Mouse (Mus musculus): Measurements from ENCODE around the gene Olfml3.

The Olfml3 gene

DNA sequence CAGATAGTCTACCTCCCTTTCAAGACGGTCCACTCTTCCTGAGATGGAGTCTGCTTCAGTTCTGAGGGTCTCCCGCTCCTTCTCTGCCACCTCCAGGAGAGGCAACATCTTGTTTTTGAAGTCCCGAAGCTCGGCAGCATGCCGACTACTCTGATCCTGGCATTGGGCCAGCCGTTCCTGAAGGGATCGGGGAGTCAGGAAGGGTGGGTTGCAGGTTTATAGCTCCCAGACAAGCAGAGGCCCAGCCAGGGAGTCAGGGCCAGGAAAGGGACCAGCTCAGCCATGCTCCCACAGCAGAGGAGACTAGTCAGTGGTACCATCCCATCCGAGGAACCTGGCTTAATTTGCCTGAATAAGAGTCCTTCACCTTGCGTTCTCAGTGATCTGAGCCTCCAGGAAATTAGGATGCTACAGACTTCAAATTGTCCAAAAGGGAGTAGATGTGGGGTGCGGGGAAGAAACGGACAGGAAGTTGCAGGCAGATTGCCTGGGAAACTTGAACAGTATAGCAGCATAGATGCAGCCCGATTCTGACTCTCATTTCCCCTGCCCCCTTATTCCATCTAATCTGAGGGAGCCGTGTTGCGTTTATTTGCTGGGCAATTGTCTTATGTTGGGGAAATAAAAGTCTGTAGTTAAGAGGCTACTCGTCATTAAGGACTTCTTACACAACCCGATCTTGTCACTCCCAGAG is 593 bp downstream of the Olfml3 start:
- DNase-seq: peak; percentile 29

DNA sequence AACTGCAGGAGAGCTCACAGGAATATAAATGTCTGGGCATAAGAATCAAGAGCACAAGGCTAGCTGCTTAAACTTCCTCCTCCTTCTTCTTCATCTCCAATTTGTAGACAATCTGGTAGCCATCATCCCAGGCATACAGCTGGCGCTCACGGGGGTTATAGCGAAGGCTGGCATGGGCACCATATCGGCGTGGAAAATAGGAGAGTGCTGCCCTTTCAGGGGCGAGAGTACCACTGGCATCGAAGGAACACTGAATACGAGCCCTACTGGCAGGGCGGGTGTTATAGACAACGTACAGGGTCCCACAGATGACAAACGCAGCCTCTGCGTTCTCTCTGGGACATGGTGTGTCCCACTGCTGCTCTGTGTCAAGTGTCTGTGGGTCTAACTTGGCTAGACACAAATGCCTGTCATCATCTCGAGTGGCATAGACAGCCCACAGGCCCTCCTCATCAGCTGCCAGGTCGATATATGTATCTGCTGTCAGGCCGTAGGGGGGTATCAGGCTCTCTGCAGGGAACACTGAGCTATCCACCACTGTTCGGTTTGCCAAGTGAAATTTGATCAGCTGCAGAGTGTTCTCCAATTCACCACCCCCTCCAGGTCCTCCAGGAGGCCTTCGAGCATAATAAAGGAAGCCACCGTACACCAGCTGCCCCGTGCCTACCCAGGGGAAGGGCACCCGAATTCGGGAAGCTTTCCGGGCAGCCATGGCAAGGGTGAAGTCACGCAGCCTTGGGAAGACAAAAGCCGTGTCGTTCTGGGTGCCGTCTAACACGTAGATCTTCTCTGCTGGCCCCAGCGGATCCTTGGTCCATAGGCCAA is 1.8 kb downstream of the Olfml3 start:
- DNase-seq: no peak

DNA sequence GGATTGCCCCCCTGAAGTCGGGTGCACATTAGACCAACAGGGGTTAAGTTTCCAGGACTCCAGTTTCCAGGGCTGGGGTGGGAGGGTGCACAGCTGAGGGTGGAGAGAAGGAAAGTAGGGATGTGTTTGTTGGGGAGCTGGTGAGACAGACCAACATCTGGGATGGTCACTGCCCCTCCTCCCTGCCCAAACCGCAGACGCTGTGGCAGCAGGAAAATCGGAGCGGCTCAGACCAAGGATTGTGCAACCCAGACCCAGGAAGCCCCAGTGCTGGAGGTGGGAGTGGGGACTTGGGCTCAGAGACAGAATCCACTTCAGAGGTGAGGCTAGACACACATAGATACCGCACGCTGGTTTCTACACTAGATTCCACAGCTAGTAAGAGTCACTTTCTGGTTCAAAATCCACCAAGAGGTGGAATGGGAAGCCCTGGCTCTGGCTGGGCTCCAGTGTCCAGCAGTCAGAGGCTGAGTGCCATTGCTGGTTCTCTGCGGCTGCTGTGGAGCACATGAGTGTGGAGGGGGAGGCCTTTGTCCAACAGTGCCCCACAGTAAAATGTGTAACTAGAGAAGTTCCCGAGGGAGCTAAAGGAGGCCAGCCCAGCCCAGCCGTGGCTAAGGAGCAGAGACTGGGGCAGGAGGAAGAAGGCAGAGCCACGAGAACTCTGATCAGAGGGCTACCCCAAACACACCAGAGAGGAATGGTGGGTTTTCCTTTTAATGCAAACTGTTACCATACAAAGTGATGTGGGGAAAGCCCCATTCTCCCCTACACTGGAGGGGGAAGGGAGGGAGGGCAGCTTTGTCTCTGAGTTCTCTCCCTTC is 2.9 kb downstream of the Olfml3 start:
- no peak for DNase-seq

DNA sequence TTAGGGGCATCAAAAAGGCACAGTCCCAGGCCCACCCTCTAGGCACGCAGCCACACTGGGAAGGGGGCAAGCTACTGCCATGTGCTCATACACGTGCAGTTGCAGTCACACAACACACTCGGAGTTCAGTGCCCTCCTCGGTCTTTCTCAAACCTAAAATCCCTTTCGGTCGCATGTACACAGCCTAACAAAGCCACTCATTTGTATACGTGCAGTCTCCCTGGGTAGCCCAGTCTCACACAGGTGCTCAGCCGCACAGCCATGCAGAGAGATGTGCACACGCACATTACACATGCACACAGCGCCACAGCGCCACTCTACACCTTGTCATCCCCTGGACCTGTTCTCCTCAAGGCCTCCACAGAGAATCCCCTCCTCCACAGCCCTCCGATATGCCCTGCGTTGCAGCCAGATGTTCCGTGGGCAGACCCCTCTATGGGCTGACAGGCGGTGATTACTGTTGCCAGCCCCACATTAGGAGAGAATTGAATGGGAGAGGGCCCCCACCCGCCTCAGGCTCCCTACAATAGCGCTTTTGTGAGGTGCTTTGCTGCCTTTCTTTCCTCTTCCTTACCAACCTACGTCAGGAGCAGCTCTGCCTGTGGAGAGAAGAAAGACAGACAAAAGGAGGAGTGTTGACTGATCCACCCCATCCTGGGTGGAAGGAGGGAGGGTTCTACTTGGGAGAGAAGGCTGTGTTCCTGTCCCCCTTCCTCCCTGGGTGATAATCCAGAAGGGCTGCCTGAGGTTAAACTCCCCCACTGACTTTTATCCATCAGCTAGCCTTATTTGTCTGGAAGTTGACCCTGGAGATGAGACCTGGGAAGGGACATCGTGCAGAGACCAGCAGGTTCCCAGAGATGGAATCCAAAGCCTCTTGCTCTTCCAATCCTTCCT is 3.8 kb downstream of the Olfml3 start:
- no peak for DNase-seq

DNA sequence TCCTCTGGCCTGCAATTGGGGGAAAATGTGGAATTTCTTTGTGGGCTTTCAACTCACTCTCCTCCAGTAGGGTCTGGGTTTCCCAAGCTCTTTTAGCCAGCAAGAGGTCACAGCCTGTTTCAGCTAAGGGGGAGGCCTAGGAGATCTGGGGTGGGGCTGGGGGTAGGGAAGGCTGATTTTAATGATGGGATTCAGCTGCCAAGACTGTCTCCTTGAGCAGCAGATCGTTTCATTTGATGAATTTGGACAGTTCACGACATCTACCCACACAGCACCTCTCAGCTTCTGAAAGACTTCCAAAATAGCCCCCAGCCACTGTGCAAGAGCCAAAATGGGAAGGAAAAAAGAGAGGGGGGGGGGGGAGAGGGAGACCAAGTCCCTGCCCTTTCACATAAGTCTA is 4.6 kb downstream of the Olfml3 start:
- no peak for DNase-seq

DNA sequence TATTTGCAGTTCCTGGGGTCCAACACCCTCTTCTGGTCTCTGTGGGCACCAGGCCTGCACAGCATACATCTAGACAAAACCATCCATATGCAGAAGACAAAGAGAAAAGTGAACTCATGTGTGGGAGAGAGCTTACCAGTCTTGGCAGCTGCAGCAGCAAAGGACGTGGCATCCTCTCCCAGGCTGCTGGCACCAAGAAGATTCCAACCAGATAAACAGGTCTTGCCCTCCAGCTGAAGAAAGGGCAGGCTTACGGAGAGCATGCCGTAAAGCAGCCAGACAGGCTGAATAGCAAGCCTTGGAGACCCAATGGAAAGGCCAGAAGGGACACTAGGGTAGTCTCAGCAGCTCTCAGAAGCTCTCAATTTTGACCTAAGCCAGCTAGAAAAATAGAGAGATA is 5.7 kb downstream of the Olfml3 start:
- no peak for DNase-seq

DNA sequence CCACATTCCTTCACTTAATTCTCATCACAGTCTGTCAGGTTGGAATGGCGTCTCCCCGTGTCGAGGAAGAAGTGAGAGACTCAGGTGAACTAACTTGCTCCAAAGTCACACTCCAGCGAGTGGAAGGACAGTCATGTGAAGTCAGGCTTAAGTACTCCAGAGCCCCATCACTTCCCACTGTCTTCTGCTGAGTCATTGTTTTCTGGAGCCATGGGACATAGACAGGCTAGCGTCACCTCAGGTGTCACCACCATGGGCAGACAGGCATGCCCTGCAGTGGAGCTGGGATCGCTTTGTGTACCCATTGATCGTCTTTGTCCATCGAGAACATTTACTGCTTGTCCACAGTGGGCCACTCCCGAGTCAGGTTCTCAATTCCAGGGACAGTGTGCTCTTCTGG is 8.0 kb downstream of the Olfml3 start:
- DNase-seq: no peak

DNA sequence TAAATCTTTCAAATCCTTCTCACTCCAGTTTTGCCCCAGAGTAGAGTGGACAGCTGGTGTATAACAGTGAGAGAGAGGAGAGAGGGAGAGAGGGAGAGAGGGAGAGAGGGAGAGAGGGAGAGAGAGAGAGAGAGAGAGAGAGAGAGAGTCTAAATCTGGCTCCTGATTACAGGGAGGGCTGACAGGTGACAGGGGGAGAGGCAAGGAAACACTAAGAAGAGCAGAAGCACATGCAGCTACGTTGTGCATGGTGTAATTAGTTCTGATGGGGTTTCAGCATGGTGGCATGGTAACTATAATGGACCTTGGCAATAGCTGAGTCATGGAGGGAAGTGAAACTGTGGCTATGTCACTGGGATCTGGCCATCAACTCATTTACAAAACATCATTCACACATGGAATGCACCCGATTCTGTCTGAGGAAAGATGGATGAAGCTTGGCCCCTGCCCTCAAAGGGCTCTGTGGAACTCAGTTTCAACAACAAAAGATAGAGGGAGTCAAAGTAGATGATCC is 9.9 kb downstream of the Olfml3 start:
- no peak for DNase-seq

DNA sequence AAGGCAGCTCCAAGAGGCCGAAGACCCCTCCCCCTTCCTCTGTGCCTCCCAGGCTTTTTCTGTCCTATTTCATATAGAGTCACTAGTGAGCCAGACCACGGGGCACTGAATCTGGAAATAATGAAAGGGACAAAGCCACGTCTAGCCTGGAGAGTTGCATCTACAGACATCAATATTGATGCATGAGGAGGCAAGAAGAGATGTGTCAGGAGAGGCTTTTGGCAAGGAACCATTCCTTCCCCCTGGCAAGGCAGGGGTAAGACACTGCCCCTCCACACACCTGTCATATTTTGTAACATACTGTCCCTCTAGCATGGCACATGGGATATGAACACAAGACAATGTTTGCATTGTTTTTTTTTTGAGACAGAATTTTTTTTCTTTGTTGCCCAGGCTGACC is 11.2 kb downstream of the Olfml3 start:
- no peak for DNase-seq

DNA sequence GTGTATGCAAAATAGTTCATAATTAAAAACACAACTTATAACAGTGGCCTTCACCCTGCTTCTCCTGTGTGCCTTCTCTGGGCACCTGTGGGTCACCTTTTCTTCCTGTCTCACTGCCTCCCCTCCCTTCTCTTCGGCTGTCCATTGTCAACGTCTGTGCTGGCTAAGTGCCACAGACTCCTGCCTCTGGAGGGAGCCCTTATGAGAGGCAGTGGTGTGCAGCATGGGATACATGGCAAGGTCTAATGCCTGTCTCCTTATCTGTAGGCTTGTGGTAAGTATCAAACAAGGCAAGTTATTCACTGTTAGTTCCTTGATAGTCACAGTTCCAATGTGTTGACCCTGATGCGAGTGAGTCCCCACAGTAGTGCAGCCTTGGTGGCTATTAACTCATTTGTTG is 13.7 kb downstream of the Olfml3 start:
- DNase-seq: no peak

DNA sequence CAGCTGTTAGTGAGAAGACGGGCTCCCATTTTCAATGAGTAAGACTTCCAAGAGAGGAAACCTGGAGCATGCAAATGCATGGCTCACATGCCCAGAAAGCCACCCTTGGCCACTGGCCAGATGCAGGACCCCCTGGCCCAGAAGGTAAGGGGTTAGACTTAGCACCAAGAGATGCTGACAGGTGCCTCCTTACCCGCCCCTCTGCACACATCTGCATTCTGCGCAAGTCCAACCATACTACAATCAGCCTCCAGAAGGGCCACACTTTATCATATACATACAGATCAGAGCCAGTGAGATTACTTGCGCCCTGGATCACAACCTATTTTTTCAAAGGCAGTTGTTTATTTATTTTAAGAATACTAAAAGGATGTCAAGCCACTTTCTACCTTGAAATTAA is 19.1 kb downstream of the Olfml3 start:
- no peak for DNase-seq

DNA sequence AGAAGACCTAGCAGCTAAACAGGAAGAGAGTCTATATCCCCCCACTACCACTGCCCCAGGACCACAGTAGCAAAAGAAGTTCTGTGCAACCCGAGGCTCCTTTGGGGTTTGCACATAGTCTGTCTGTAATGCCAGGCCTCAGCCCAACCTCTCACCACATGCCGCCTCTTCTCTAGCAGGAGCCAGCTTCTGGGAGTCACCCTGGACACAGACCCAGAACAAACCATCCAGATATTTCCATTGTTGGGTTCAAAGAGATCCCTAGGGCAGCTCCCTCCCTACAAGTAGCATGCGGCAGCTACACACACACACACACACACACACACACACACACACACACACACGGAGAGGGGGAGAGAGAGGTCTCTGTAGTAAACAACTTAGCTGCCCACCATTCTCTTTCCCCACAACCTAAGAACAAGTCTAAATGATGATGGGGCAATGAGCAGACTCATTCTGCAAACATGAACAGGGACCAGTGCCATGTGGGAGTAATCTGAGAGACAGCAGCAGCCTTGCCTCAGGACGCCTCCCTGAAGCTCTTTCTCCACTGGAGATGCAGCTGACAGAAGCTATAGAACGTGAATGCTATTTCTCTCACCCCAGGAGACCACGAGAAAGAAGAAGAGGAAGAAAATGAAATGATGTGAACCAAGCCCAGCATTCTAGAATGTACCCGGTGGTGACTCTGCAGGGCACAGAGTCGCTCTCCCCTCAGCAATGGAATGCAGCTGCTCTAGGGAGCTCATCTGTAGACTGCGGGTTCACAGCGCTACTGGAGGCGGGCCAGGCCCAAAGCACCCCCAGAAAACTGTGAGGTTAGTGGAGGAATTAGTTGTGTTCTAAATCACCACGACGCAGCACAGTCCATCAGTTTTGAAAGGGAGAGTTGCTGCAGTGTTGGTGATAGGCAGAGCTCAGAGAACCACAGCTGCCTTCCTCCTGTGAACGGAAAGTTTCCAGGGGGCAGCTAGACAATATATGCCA is 20.7 kb downstream of the Olfml3 start:
- DNase-seq: no peak

DNA sequence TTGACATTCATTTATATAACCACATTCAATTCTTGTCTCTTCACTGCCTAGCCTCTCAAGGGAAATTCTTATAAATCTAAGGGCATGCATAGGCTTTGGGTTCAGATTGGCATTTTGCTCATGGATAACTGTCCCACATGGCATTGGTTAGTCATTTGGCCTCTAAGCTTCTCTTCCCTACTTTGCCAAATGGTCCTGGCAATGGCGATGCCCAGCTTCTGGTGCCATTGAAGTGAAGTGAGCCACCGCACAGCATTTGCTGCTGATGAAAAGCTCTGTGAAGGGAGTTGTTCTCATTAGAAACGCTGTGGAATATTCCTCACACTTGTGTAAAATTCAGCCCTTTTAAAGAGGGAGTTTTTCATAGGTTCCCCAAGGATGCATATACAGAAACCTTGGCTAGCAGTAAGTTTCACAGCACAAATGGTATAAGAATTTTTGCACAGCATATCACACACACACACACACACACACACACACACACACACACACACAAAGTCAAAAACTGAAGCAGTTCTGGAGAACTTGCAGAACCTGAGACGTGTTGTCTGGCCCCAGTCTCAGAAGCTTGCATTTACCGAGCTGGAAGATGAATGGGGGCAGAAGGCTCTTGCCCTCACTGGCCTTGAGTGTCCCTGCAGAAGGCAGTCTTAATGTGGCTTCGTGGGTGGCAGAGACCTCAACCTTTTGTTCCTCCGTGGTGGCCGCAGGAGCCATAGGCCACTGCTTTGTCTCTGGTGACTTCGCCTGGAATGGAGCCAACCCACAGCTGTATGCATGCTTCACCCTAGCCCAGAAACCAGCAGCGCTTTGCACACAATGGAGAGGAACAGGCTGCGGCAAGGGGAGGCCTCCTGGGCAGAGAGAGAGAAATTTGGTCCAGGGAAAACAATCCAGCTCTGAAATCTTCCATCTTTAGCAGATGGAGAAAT is 21.8 kb downstream of the Olfml3 start:
- DNase-seq: peak; percentile 30

DNA sequence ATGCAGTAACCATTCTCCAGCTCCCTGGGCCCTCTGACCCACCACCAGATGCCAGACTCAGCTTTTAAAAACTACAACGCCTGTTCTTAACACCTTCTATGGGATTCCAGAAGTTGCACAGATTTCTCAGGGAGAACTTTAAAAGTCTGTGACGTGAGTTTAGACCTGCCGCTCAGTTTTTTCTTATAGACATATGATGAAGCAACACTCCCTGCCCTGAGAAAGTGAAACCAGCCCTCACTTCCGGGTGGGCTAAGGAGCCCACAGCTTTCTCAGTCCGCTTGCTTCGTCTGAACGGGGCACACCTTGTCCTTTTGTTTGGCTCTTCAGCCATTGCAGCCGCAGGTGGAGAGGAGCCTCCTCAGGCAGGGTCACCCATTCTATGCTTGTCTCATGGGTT is 22.9 kb downstream of the Olfml3 start:
- DNase-seq: peak; percentile 34

DNA sequence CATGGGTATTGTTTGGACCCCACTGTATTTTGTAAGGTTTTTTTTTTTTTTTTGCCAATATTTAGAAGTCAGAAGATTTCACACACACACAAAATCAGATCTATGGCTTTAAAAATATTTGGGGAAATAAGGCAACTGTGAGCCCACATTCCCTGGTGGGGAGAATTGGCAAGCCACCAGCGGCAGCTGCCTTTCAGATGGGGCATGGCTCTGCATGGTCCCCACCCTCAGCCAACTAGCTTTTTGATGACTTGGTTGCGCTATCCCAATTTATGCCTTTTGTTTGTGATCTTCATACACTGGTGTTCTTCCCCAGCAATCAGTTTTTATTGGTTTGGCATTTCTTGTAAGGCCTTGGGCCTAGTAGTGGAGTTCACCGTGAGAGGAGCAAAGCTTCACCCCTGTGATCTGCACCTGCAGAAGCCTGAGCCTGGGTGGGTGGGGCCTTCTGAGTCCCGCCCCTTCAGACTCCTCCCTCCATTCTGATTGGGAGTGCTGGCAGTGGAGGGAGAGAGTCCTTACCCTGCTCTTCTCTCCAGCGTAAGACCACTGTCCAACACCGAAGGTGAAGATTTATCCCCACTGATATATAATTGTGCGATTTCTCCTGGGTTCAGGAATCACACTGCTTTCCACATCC is 23.4 kb downstream of the Olfml3 start:
- DNase-seq: peak; percentile 52

DNA sequence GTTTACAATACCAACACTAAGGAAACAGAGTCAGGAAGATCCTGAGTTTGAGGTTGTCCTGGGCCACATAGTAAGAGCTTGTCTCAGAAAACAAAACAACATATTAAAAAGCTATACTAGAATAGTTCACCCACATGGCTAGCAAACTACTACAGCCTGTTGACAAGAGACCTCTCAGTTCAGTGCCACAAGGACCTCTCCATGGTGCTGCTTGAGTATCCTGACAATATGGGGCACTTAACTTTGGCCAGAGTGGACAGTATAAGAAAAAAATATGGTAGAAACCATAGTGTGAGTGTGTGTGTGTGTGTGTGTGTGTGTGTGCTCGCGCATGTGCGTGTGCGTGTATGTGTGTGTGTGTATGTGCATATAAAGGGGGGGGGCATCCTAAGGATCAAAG is 25.6 kb downstream of the Olfml3 start:
- DNase-seq: no peak

DNA sequence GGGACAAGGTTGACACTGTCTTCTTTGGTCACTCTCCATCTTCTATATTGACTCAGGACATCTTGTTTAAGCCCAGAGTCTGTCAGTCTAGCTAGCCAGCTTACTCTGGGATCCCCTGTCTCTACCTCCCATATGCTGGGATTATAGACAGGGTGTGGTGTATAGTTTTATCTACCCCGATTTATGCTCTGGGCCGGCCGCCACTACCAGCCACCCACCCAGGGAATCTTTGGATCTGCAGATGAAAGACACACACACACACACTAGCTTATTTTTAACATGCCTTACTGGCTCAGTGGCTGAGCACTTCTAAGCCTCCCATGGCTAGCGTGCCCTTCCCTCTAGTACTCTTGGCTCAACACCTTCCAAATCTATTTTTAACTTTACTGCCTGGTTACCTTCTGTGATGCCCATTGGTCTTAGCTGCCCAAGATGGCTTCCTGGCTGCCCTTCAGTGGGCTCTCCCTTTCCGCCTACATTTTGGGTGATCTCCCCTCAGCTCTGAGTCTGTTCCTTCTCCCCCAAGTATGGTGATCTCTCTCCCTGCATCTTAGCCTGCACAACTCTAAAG is 28.2 kb downstream of the Olfml3 start:
- no peak for DNase-seq

DNA sequence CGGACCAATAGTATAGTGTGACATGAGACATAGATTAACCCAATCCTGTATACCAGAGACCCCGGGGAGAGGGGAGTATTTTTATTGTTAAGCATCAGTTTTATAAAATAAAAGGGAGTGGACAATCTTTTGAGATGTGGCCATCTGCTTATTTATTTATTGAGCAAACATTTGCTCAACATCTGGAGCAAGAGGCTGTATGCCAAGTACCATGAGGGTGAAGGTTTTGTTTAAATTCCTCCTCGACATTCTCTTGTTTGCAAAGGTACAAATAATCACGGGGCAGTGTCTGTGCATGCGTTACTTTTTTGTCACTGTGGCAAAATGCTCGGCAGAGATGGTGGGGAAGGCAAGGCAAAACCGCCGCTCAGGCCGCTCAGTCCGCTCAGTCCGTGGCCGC is 32.4 kb downstream of the Olfml3 start:
- DNase-seq: no peak

DNA sequence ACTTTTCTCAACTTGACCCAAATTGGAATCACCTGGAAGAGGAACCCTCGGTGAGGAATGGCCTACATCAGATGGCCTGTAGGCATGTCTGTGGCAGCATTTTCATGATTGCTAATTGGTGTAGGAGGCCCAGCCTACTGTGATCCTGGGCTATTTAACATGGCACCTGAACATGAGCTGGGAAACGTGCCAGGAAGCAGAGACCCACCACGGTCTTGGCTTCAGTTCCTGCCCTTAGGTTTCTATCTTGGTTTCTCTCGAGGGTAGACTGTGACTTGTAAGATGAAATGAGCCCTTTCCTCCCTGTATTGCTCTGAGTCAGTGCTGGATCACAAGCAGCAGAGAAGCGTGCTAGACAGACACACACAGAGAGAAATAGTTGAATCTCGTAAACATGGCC is 33.1 kb downstream of the Olfml3 start:
- DNase-seq: no peak

All from thymus, postnatal 4 days (tissue).